Mouse (Mus musculus): ENCODE results near the gene Hecw2. TPM values are rescaled to one million over a fixed set of nuclear protein-coding genes. Genes with fewer than 3 reads are reported as not detected.

Hecw2 gene
- total RNA-seq, 2 experiments from 2014 or later, result 53.6 to 58.9 TPM

GRCm38 (mm10) chr1:54002077-54002476 is 192.9 kb downstream of the Hecw2 start:
- no peak for DNase-seq (ENCODE audit: low spot score in 2 of 2)

GRCm38 (mm10) chr1:53997239-53997638 is 197.7 kb downstream of the Hecw2 start:
- no peak for DNase-seq (ENCODE audit: low spot score in 2 of 2)

- DNase-seq (ENCODE audit: low spot score in 2 of 2), result no peak
Measured at GRCm38 (mm10) chr1:53986185-53986892, 208.6 kb downstream of the Hecw2 start.

GRCm38 (mm10) chr1:53978514-53978831 is 216.5 kb downstream of the Hecw2 start:
- no peak for DNase-seq (ENCODE audit: low spot score in 2 of 2)

GRCm38 (mm10) chr1:53977806-53978513 is 217.0 kb downstream of the Hecw2 start:
- no peak for DNase-seq (ENCODE audit: low spot score in 2 of 2)

- no peak for DNase-seq (ENCODE audit: low spot score in 2 of 2)
Measured at GRCm38 (mm10) chr1:53976721-53977120, 218.2 kb downstream of the Hecw2 start.

- no peak for DNase-seq (ENCODE audit: low spot score in 2 of 2)
Measured at GRCm38 (mm10) chr1:53976100-53976499, 218.9 kb downstream of the Hecw2 start.

GRCm38 (mm10) chr1:53974941-53975340 is 220.0 kb downstream of the Hecw2 start:
- DNase-seq (ENCODE audit: low spot score in 2 of 2), result no peak

GRCm38 (mm10) chr1:53970326-53970977 is 224.5 kb downstream of the Hecw2 start:
- no peak for DNase-seq (ENCODE audit: low spot score in 2 of 2)

GRCm38 (mm10) chr1:53952395-53952794 is 242.6 kb downstream of the Hecw2 start:
- no peak for DNase-seq (ENCODE audit: low spot score in 2 of 2)

GRCm38 (mm10) chr1:53945815-53946214 is 249.2 kb downstream of the Hecw2 start:
- DNase-seq (ENCODE audit: low spot score in 2 of 2), result no peak

GRCm38 (mm10) chr1:53942468-53942867 is 252.5 kb downstream of the Hecw2 start:
- no peak for DNase-seq (ENCODE audit: low spot score in 2 of 2)

- no peak for DNase-seq (ENCODE audit: low spot score in 2 of 2)
Measured at GRCm38 (mm10) chr1:53941528-53941927, 253.4 kb downstream of the Hecw2 start.

- DNase-seq (ENCODE audit: low spot score in 2 of 2), result no peak
Measured at GRCm38 (mm10) chr1:53940268-53941017, 254.5 kb downstream of the Hecw2 start.

- DNase-seq (ENCODE audit: low spot score in 2 of 2), result no peak
Measured at GRCm38 (mm10) chr1:53939291-53939690, 255.7 kb downstream of the Hecw2 start.

- DNase-seq (ENCODE audit: low spot score in 2 of 2), result no peak
Measured at GRCm38 (mm10) chr1:53933308-53933707, 261.7 kb downstream of the Hecw2 start.

GRCm38 (mm10) chr1:53931314-53931713 is 263.7 kb downstream of the Hecw2 start:
- DNase-seq (ENCODE audit: low spot score in 2 of 2), result no peak

GRCm38 (mm10) chr1:53927605-53928004 is 267.4 kb downstream of the Hecw2 start:
- DNase-seq (ENCODE audit: low spot score in 2 of 2), result peak in 1 of 2 experiments; percentile 23

- DNase-seq (ENCODE audit: low spot score in 2 of 2), result no peak
Measured at GRCm38 (mm10) chr1:53925149-53925901, 269.6 kb downstream of the Hecw2 start.

- DNase-seq (ENCODE audit: low spot score in 2 of 2), result no peak
Measured at GRCm38 (mm10) chr1:53911848-53912247, 283.1 kb downstream of the Hecw2 start.

GRCm38 (mm10) chr1:53910251-53910650 is 284.7 kb downstream of the Hecw2 start:
- DNase-seq (ENCODE audit: low spot score in 2 of 2), result no peak
